Mouse (Mus musculus) activated CD4-positive, CD25-positive, alpha-beta regulatory T cell (primary cell): ENCODE results near the gene Map3k6. TPM values are rescaled to one million over a fixed set of nuclear protein-coding genes. Genes with fewer than 3 reads are reported as not detected.

Source experiments
- polyA plus RNA-seq, 2 experiments: library from polyadenylated mRNA; unstranded; fragments of 100-300 nt; shearing (Covaris generic); gene quantifications; one replicate each; pipeline ENCODE4 v1.2.1; 2017

Gene Map3k6
- polyA plus RNA-seq = under 1 TPM; 0.27 to 0.30 TPM

GRCm38 (mm10) chr4:133240490-133240921, at the start of gene Map3k6:
TSS of gene Map3k6 (plus strand) at chr4:133240818.

GRCm38 (mm10) chr4:133211751-133212561, 28.7 kb upstream of the Map3k6 start, which contains the start of the genes Cd164l2 and Gpr3:
TSS of gene Cd164l2 (plus strand) at chr4:133212131.
TSS of gene Gpr3 (minus strand) at chr4:133212536.

GRCm38 (mm10) chr4:133262882-133263281, 22.3 kb downstream of the Map3k6 start, which contains the start of gene Sytl1:
TSS of gene Sytl1 (minus strand) at chr4:133263113.

GRCm38 (mm10) chr4:133277104-133278026, 36.7 kb downstream of the Map3k6 start, which contains the start of gene Tmem222:
TSS of gene Tmem222 (minus strand) at chr4:133277792.

Other genes starting within 250 kb of the Map3k6 start
- 1 to 10 TPM; 4.0 to 4.3 TPM for gene Ahdc1, start 229.6 kb upstream of the Map3k6 start, polyA plus RNA-seq
- 10 to 100 TPM; 82.4 to 93.8 TPM for gene Wasf2, start 110.3 kb upstream of the Map3k6 start, polyA plus RNA-seq
- under 1 TPM in 1 of 2 experiments, not detected in 1; 0.69 TPM for gene Cd164l2, start 28.7 kb upstream of the Map3k6 start, polyA plus RNA-seq
- gene Gpr3, start 28.3 kb upstream of the Map3k6 start, polyA plus RNA-seq = under 1 TPM in 1 of 2 experiments, not detected in 1; 0.14 TPM
- 10 to 100 TPM; 13.1 to 77.2 TPM for gene Sytl1, start 22.3 kb downstream of the Map3k6 start, polyA plus RNA-seq
- gene Tmem222, start 37.0 kb downstream of the Map3k6 start, polyA plus RNA-seq = 10 to 100 TPM; 56.9 to 74.8 TPM
- 1 to 10 TPM; 4.4 to 5.4 TPM for gene Wdtc1, start 112.7 kb downstream of the Map3k6 start, polyA plus RNA-seq
- gene Slc9a1, start 128.9 kb downstream of the Map3k6 start, polyA plus RNA-seq = 10 to 100 TPM; 17.9 to 19.7 TPM
- gene Tent5b, start 239.3 kb downstream of the Map3k6 start, polyA plus RNA-seq = not detected